Mouse (Mus musculus) MEL (cell line): ENCODE measurements around the gene Adh1. TPM values are rescaled to one million over a fixed set of nuclear protein-coding genes. Genes with fewer than 3 reads are reported as not detected.

ENCODE experiments used
- DNase-seq: peaks from one replicate; pipeline ENCODE4 v3.0.0; 2011; ENCODE audit warnings: low read depth, low spot score
- H3K27ac ChIP-seq: 2 replicates; pipeline ENCODE4 v1.5.1; 2012; ENCODE audit warnings: low read depth, mild to moderate bottlenecking, control low read depth, low read length, moderate library complexity; ENCODE audit not compliant: control insufficient read depth
- H3K27me3 ChIP-seq, 2 experiments: fragments of 150-350 bp in 1 of 2; sonication (generic) in 1 of 2; 2 replicates each; pipeline ENCODE4 v1.6.1; 2012; ENCODE audit warnings: low read length in 2 of 2, mild to moderate bottlenecking in 2 of 2, improper control_type of control experiment in 1 of 2, moderate library complexity in 1 of 2; ENCODE audit not compliant: insufficient read depth in 2 of 2, control insufficient read depth in 1 of 2
- H3K36me3 ChIP-seq, 2 experiments: 2 replicates each; pipeline ENCODE4 v1.6.1; 2012 to 2014; ENCODE audit warnings: low read length in 2 of 2, improper control_type of control experiment in 1 of 2, inconsistent platforms in 1 of 2, mild to moderate bottlenecking in 1 of 2; ENCODE audit not compliant: insufficient read depth in 2 of 2, control insufficient read depth in 1 of 2
- H3K4me1 ChIP-seq, 2 experiments: fragments of 150-350 bp in 1 of 2; sonication (generic) in 1 of 2; 2 replicates each; pipeline ENCODE4 v1.6.1; 2012; ENCODE audit warnings: low read length in 2 of 2, improper control_type of control experiment in 1 of 2, mild to moderate bottlenecking in 1 of 2; ENCODE audit not compliant: insufficient read depth in 2 of 2, control insufficient read depth in 1 of 2
- H3K4me3 ChIP-seq, 2 experiments: fragments of 150-350 bp in 1 of 2; sonication (generic) in 1 of 2; 2 replicates each; pipeline ENCODE4 v1.5.1; 2012; ENCODE audit warnings: low read depth in 2 of 2, low read length in 2 of 2, mild to moderate bottlenecking in 2 of 2, moderate library complexity in 2 of 2, control low read depth in 1 of 2, improper control_type of control experiment in 1 of 2; ENCODE audit not compliant: control insufficient read depth in 1 of 2, insufficient read depth in 1 of 2
- H3K79me2 ChIP-seq: 2 replicates; pipeline ENCODE4 v1.6.1; 2012; ENCODE audit warnings: mild to moderate bottlenecking, low read length, moderate library complexity; ENCODE audit not compliant: control insufficient read depth, poor library complexity, insufficient read depth
- H3K9ac ChIP-seq: 2 replicates; pipeline ENCODE4 v1.6.1; 2012; ENCODE audit warnings: low read depth, mild to moderate bottlenecking, control low read depth, low read length, moderate library complexity; ENCODE audit not compliant: control insufficient read depth, poor library complexity, severe bottlenecking
- H3K9me3 ChIP-seq: fragments of 150-350 bp; sonication (generic); replicated peaks from 2 replicates; pipeline ENCODE4 v1.6.1; 2012; ENCODE audit warnings: mild to moderate bottlenecking, low read length, improper control_type of control experiment, moderate library complexity; ENCODE audit not compliant: insufficient read depth
- BHLHE40 ChIP-seq: IDR thresholded peaks from 2 replicates; pipeline ENCODE4 v1.6.1; 2012; ENCODE audit warnings: low read depth, mild to moderate bottlenecking, inconsistent platforms, low read length, improper control_type of control experiment, borderline replicate concordance
- GABPA ChIP-seq: IDR thresholded peaks from 2 replicates; pipeline ENCODE4 v1.6.1; 2012; ENCODE audit warnings: low read depth, mild to moderate bottlenecking, inconsistent platforms, low read length, improper control_type of control experiment, moderate library complexity
- HCFC1 ChIP-seq: IDR thresholded peaks from 2 replicates; pipeline ENCODE4 v1.6.1; 2012; ENCODE audit warnings: low read depth, mild to moderate bottlenecking, inconsistent platforms, low read length, improper control_type of control experiment, moderate library complexity
- MAFK ChIP-seq: IDR thresholded peaks from 2 replicates; pipeline ENCODE4 v1.6.1; 2011; ENCODE audit warnings: low read depth, mild to moderate bottlenecking, low read length, improper control_type of control experiment, borderline replicate concordance
- MAX ChIP-seq: IDR thresholded peaks from 2 replicates; pipeline ENCODE4 v1.6.1; 2011; ENCODE audit warnings: low read length, improper control_type of control experiment
- MEF2A ChIP-seq: IDR thresholded peaks from 2 replicates; pipeline ENCODE4 v1.6.1; 2014; ENCODE audit warnings: low read depth, mild to moderate bottlenecking, inconsistent platforms, low read length, improper control_type of control experiment; ENCODE audit not compliant: poor library complexity, insufficient replicate concordance, severe bottlenecking; ENCODE audit errors: extremely low read depth
- MXI1 ChIP-seq: IDR thresholded peaks from 2 replicates; pipeline ENCODE4 v1.6.1; 2011; ENCODE audit warnings: mild to moderate bottlenecking, low read depth, low read length, improper control_type of control experiment
- MYB ChIP-seq: IDR thresholded peaks from 2 replicates; pipeline ENCODE4 v1.6.1; 2011; ENCODE audit warnings: mild to moderate bottlenecking, low read depth, low read length, improper control_type of control experiment
- NELFE ChIP-seq: IDR thresholded peaks from 2 replicates; pipeline ENCODE4 v1.6.1; 2011; ENCODE audit warnings: low read depth, low read length, improper control_type of control experiment
- POLR2A ChIP-seq, 2 experiments: IDR thresholded peaks; 2 replicates each; pipeline ENCODE4 v1.6.1; 2011 to 2012; ENCODE audit warnings: low read length in 2 of 2, mild to moderate bottlenecking in 2 of 2, control low read depth in 1 of 2, improper control_type of control experiment in 1 of 2, low read depth in 1 of 2, moderate library complexity in 1 of 2; ENCODE audit not compliant: control insufficient read depth in 1 of 2, insufficient read depth in 1 of 2, poor library complexity in 1 of 2
- RAD21 ChIP-seq: IDR thresholded peaks from 2 replicates; pipeline ENCODE4 v1.6.1; 2011; ENCODE audit warnings: mild to moderate bottlenecking, low read depth, low read length, improper control_type of control experiment
- RCOR1 ChIP-seq: IDR thresholded peaks from 2 replicates; pipeline ENCODE4 v1.6.1; 2012; ENCODE audit warnings: low read depth, mild to moderate bottlenecking, inconsistent platforms, low read length, improper control_type of control experiment
- SIN3A ChIP-seq: IDR thresholded peaks from 2 replicates; pipeline ENCODE4 v1.6.1; 2012; ENCODE audit warnings: low read length, improper control_type of control experiment, inconsistent platforms
- SMC3 ChIP-seq: IDR thresholded peaks from 2 replicates; pipeline ENCODE4 v1.6.1; 2011; ENCODE audit warnings: low read depth, low read length, improper control_type of control experiment
- TCF12 ChIP-seq: IDR thresholded peaks from 2 replicates; pipeline ENCODE4 v1.6.1; 2014; ENCODE audit warnings: low read depth, mild to moderate bottlenecking, inconsistent platforms, low read length, improper control_type of control experiment, moderate library complexity
- ZC3H11A ChIP-seq: IDR thresholded peaks from 2 replicates; pipeline ENCODE4 v1.6.1; 2012; ENCODE audit warnings: low read depth, mild to moderate bottlenecking, inconsistent platforms, low read length, improper control_type of control experiment
- polyA plus RNA-seq, 2 experiments: library from polyadenylated mRNA; stranded (reverse) in 1 of 2; unstranded in 1 of 2; fragments of >175 nt in 1 of 2; fragments of >200 nt in 1 of 2; gene quantifications; 2 replicates each; pipeline versions ENCODE4 v1.2.1 to v1.2.4; 2012; ENCODE audit warnings: low replicate concordance in 2 of 2, low read depth in 1 of 2; ENCODE audit not compliant: insufficient read length in 2 of 2, insufficient read depth in 1 of 2, missing spikeins in 1 of 2
- total RNA-seq: library from RNA; depleted of rRNA; stranded (reverse); fragments of 300-350 nt; gene quantifications from 2 replicates; pipeline ENCODE4 v1.2.3, GENCODE M21; 2012

The Adh1 gene
- total and polyA plus RNA-seq, 3 experiments: 0.15 TPM; not detected in 2

DNA sequence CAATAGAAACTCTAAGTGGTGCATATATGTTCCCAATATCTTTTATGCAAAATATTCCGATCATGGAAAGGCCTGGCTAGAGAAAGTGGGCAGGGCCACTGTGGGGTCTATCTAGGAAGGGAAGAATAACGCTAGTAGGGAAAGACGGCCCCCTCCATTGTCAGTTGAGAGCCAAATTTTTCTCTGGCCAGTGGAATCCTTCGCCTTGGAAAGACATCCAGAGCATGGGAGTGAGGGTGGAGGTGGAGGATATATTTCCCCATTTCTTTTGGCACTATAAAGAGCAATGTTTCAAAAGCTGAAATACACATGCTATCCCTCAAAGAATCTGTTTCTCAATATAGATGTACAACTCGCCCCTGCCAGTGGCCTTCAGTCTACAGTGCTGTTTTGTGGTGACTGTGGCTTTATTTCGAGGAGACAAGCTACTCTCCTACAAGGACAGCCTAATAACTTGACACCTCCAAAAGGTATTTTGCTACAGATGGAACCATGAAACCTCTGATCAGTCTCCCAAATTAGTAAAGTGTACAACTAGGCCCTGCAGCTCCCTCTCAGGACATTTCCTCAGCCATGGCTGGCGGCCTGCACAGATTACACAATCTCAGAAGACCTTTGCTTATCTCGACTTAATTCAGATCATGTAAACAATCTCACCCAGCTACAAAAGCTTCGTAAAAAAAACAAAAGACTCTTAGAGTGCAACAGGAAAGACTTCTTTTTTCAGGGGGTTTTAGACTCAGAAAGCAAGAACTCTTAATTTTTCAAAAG is 4.8 kb upstream of the Adh1 start:
- Histone ChIP-seq H3K27me3 (peaks cover 0 to 3% of the 10 kb centered on the region in 2 experiments; a peak in 3 of 4 replicates), H3K27ac (no peak overlapping the region), H3K4me3 (no peak overlapping the region), H3K9ac (no peak overlapping the region), H3K79me2 (no peaks in the 10 kb centered on the region), H3K4me1 (no peaks in the 10 kb centered on the region), H3K9me3 (no peaks in the 10 kb centered on the region), H3K36me3 (no peaks in the 10 kb centered on the region)
- no peak for TF ChIP-seq TCF12
- no peak for DNase-seq

DNA sequence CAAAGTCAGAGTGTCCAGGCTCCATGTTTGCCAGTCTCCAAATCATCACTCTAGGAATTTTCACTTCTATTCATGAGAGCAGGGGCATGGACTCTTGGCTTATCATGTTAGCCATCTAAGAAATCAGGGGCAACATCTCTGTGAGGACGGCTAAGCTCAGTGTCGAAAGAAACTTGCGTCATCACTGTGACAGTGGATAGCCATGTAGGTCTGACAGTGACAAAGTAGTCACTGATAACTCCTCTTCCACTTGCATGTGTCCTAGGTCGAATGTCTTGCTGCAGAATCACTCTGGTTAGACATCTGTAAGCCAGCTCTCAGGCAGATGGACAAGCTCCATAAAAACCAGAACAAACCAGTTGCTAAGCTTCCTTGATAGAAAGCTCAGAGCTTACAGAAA is 1.8 kb downstream of the Adh1 start:
- H3K27me3 ChIP-seq: peaks cover 6 to 8% of the 10 kb centered on the region in 2 experiments
- TF ChIP-seq MAX (no peak), BHLHE40 (no peak), RCOR1 (no peak), NELFE (no peak), GABPA (no peak), HCFC1 (no peak), SIN3A (no peak), POLR2A (IDR thresholded peaks at IDR 0.05; ENCODE audit: control insufficient read depth in 1 of 2, insufficient read depth in 1 of 2, low read depth in 1 of 2, low read length in 2 of 2, poor library complexity in 1 of 2) (no peak), ZC3H11A (no peak), MXI1 (no peak), RAD21 (no peak), MEF2A (no peak), MAFK (no peak), SMC3 (no peak), MYB (no peak)
- TF ChIP-seq, all 39 proteins: peak for 0
- DNase-seq: no peak
- Histone ChIP-seq H3K27ac (no peak overlapping the region), H3K9ac (no peak overlapping the region), H3K9me3 (no peaks in the 10 kb centered on the region), H3K36me3 (no peaks in the 10 kb centered on the region), H3K79me2 (no peaks in the 10 kb centered on the region), H3K4me3 (no peak overlapping the region), H3K4me1 (no peaks in the 10 kb centered on the region)
